Mouse (Mus musculus) liver, postnatal 0 days (tissue): Measurements from ENCODE around the gene Fam161a. TPM values are rescaled to one million over a fixed set of nuclear protein-coding genes. Genes with fewer than 3 reads are reported as not detected.

Source experiments
- ATAC-seq: fragments of 200-750 bp; cut with Nextera tagmentation; 2 replicates; pipeline ENCODE4 v1.8.0; 2017; ENCODE audit warnings: mild to moderate bottlenecking, moderate library complexity
- DNase-seq: peaks from one replicate; pipeline ENCODE4 v3.0.0-alpha.2; 2016
- H3K27ac ChIP-seq: fragments of 300-500 bp; sonication (generic); 2 replicates; pipeline ENCODE4 v1.5.1; 2014; ENCODE audit warnings: antibody characterized with exemption, moderate library complexity, mild to moderate bottlenecking, low read depth
- H3K27me3 ChIP-seq: fragments of 300-500 bp; sonication (generic); 2 replicates; pipeline ENCODE4 v1.6.1; 2014; ENCODE audit warnings: low read length, control low read depth, mixed read lengths; ENCODE audit not compliant: insufficient read depth
- H3K36me3 ChIP-seq: fragments of 300-500 bp; sonication (generic); replicated peaks from 2 replicates; pipeline ENCODE4 v1.6.1; 2014; ENCODE audit warnings: mild to moderate bottlenecking, control low read depth, low read length, moderate library complexity, mixed read lengths; ENCODE audit not compliant: insufficient read depth
- H3K4me1 ChIP-seq: fragments of 300-500 bp; sonication (generic); 2 replicates; pipeline ENCODE4 v1.6.1; 2014; ENCODE audit warnings: antibody characterized with exemption, mild to moderate bottlenecking, control low read depth; ENCODE audit not compliant: insufficient read depth
- H3K4me2 ChIP-seq: fragments of 300-500 bp; sonication (generic); 2 replicates; pipeline ENCODE4 v1.6.1; 2014; ENCODE audit warnings: low read depth, mild to moderate bottlenecking, low read length, moderate library complexity, mixed read lengths
- H3K4me3 ChIP-seq: fragments of 300-500 bp; sonication (generic); 2 replicates; pipeline ENCODE4 v1.5.1; 2014; ENCODE audit warnings: low read depth, low read length
- H3K9ac ChIP-seq: fragments of 300-500 bp; sonication (generic); replicated peaks from 2 replicates; pipeline ENCODE4 v1.6.1; 2014; ENCODE audit warnings: mild to moderate bottlenecking, moderate library complexity
- H3K9me3 ChIP-seq: fragments of 300-500 bp; sonication (generic); 2 replicates; pipeline ENCODE4 v1.6.1; 2016; ENCODE audit warnings: mild to moderate bottlenecking, control low read depth, low read length, mixed read lengths
- CTCF ChIP-seq: sonication (generic); IDR thresholded peaks from 2 replicates; pipeline ENCODE4 v1.5.1; 2016; ENCODE audit warnings: antibody characterized with exemption, low read depth
- EP300 ChIP-seq: IDR thresholded peaks from 2 replicates; pipeline ENCODE4 v1.6.1; 2016; ENCODE audit warnings: antibody characterized with exemption, low read depth, mild to moderate bottlenecking
- WGBS: fragments of 180-500 bp; shearing (Covaris S2); extraction: QIAGEN DNeasy Blood & Tissue Kit; methylation state at CpG from one replicate; pipeline ENCODE4 v1.1.7; 2014; ENCODE audit not compliant: insufficient replicate concordance; 5-methylcytosine and 5-hydroxymethylcytosine counted together
- polyA plus RNA-seq: library from polyadenylated mRNA; unstranded; fragments of >200 nt; fragmentation: Nextera tagmentation; extraction: Ambion mirVana; gene quantifications from 2 replicates; pipeline ENCODE4 v1.2.1, GENCODE M21; 2015

The Fam161a gene
- polyA plus RNA-seq, 1 experiment from 2014 or later = 1.5 TPM

- Histone ChIP-seq H3K4me3 (no peak overlapping the region), H3K27me3 (no peaks in the 10 kb centered on the region), H3K27ac (no peak overlapping the region), H3K36me3 (peaks cover 82% of the 10 kb centered on the region), H3K9ac (no peak overlapping the region), H3K9me3 (no peaks in the 10 kb centered on the region), H3K4me1 (no peaks in the 10 kb centered on the region), H3K4me2 (peak overlapping the region; percentile 28; the same call in 1 of the 2 replicates)
- ATAC-seq (peak; percentile 80), DNase-seq (no peak)
- WGBS = 59% methylated on average over 1 of the region's 1 CpGs
- TF ChIP-seq CTCF (no peak), EP300 (no peak)
Observed at GRCm38 (mm10) chr11:22998308-22998707, 9.0 kb upstream of the Fam161a start.

- Histone ChIP-seq H3K36me3 (peaks cover 36% of the 10 kb centered on the region), H3K4me2 (no peak overlapping the region), H3K4me1 (peaks cover 6% of the 10 kb centered on the region), H3K4me3 (no peak overlapping the region), H3K9me3 (no peaks in the 10 kb centered on the region), H3K9ac (no peak overlapping the region), H3K27me3 (no peaks in the 10 kb centered on the region), H3K27ac (no peak overlapping the region)
- no peak for TF ChIP-seq CTCF
- no peak for TF ChIP-seq EP300
- 79% methylated on average over 1 of the region's 1 CpGs for whole genome bisulfite sequencing
- no peak for ATAC-seq
- DNase-seq = no peak
Observed at GRCm38 (mm10) chr11:23005276-23005675, 2.1 kb upstream of the Fam161a start.

DNA sequence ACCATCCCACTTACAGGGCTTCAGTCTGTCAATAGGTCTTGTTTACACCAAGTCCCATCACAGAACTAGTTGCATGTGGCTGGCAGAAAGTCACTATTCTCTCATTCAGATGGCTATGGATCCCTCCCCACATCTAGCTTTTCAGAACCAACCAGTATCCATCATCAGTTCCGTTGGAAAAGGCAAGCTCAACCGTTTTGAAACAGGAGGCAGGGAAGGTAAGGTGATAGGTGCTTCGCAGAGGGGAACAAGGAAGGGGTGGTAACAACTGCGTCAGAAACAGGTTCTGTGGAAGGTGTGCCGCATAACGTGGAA is 208 bp upstream of the Fam161a start:
- Histone ChIP-seq H3K4me1 (peaks cover 6% of the 10 kb centered on the region), H3K27me3 (no peaks in the 10 kb centered on the region), H3K4me3 (peak overlapping the region; percentile 54), H3K36me3 (peaks cover 21% of the 10 kb centered on the region), H3K9me3 (no peaks in the 10 kb centered on the region), H3K27ac (peak overlapping the region; percentile 73), H3K9ac (peak overlapping the region; percentile 56), H3K4me2 (peak overlapping the region; percentile 97)
- ATAC-seq (peak; percentile 22), DNase-seq (no peak)
- TF ChIP-seq CTCF (no peak), EP300 (no peak)
- WGBS = 5% methylated on average over 6 of the region's 6 CpGs

DNA sequence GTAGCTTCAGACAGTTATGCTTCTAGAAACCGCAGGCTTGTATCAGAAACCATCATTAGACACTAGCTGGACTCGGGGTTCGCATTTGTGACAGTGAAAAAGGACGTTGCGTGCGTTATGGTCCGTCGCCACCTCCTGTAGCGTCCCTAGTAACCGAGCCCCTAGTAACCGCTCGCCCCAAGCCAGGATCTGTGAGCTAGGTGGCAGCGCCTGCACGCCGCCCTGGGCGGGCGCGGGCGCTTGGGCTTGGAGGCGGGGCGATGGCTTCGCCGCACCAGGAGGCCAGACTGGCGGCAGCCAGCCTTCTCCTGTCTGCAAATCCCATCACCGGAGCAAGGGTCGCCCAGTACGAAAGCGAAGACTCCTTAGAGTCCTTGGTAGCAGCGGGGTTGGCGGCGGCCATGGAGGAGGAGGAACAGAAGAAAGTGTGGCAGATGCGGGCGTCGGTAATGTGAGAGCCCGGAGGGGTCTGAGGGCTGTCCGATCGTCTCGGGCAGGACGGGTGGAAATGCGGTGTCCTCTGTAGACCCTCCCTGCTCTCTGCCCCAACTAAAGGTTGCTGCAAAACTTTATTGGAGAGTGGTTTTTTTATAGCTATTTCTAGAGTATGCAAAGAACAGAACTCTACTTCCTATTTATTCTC is 971 bp downstream of the Fam161a start:
- TF ChIP-seq EP300 (no peak), CTCF (peak; percentile 52)
- DNase-seq (peak; percentile 87), ATAC-seq (peak; percentile 86)
- Histone ChIP-seq H3K4me2 (peak overlapping the region; percentile 97), H3K4me1 (peaks cover 6% of the 10 kb centered on the region), H3K9ac (peak overlapping the region; percentile 77), H3K36me3 (peaks cover 12% of the 10 kb centered on the region), H3K4me3 (peak overlapping the region; percentile 54), H3K27me3 (no peaks in the 10 kb centered on the region), H3K27ac (peak overlapping the region; percentile 75), H3K9me3 (no peaks in the 10 kb centered on the region)
- whole genome bisulfite sequencing = under 1% methylated on average over 40 of the region's 40 CpGs

- no peak for ATAC-seq
Observed at GRCm38 (mm10) chr11:23008824-23009200, 1.5 kb downstream of the Fam161a start.

DNA sequence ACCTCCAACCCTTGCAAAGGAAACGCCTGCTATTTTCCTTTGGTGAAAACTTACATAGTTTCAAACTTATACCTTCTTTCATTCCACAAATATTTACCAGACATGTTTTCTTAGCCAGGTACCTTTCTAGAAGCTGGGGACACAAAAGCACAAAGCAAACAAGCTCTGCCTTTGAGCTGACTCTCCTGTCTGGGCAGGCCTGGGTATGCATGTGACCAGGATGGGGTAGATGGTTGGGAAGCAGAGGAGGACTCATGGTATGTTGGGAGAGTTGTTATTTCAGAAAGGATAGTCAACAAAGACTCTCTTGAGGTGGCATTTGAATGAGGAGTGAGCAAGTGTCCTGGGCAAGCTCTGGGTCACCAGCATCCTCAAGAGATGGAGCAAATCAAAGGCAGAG is 5.8 kb downstream of the Fam161a start:
- no peaks in the 10 kb centered on the region for H3K9me3 ChIP-seq
- ATAC-seq = no peak
- 68% methylated on average over 1 of the region's 1 CpGs for WGBS
- no peak overlapping the region for H3K4me3 ChIP-seq
- H3K4me2 ChIP-seq = no peak overlapping the region
- H3K4me1 ChIP-seq = no peaks in the 10 kb centered on the region
- no peak overlapping the region for H3K9ac ChIP-seq
- no peak for TF ChIP-seq CTCF
- TF ChIP-seq EP300 = no peak
- H3K27ac ChIP-seq = no peak overlapping the region
- no peaks in the 10 kb centered on the region for H3K36me3 ChIP-seq
- DNase-seq = no peak
- H3K27me3 ChIP-seq = no peaks in the 10 kb centered on the region

More at GRCm38 (mm10) chr11:23008824-23009200, 1.5 kb downstream of the Fam161a start:
- H3K36me3 ChIP-seq = peaks cover 7% of the 10 kb centered on the region
- DNase-seq = no peak
- H3K9me3 ChIP-seq = no peaks in the 10 kb centered on the region
- no peak overlapping the region; the same call in 1 of the 2 replicates for H3K27ac ChIP-seq
- peak overlapping the region; percentile 97 for H3K4me2 ChIP-seq
- H3K9ac ChIP-seq = peak overlapping the region; percentile 77
- peak overlapping the region; percentile 54 for H3K4me3 ChIP-seq
- H3K27me3 ChIP-seq = no peaks in the 10 kb centered on the region
- H3K4me1 ChIP-seq = peaks cover 6% of the 10 kb centered on the region
- TF ChIP-seq EP300 (no peak), CTCF (no peak)
- WGBS = 24% methylated on average over 4 of the region's 4 CpGs
